Mouse (Mus musculus) erythroblast, adult 5-6 weeks (primary cell): ENCODE results near the gene Tlr2. TPM values are rescaled to one million over a fixed set of nuclear protein-coding genes. Genes with fewer than 3 reads are reported as not detected.
"Not testable (repeated sequence)": the region's sequence is repeated elsewhere in the genome, so short reads cannot be mapped to it uniquely, and the experiment has no call there.

Experiments used
- ATAC-seq: replicated peaks from 2 replicates; pipeline ENCODE4 v1.8.0; 2016; ENCODE audit warnings: moderate number of reproducible peaks, mild to moderate bottlenecking, moderate TSS enrichment, inconsistent platforms; ENCODE audit not compliant: poor library complexity, low FRiP score, severe bottlenecking
- total RNA-seq, 2 experiments: library from RNA; stranded (forward) in 1 of 2; stranded (reverse) in 1 of 2; fragments of 150-400 nt in 1 of 2; fragments of 200-764, 138-1000 nt in 1 of 2; gene quantifications; 2 replicates each; pipeline versions ENCODE4 v1.2.3 to v1.2.4; 2015 to 2017; ENCODE audit warnings: low replicate concordance in 2 of 2

Tlr2 gene
- 1.5 and 5.9 TPM in 2 replicates for total RNA-seq (2015; ENCODE audit: low replicate concordance)
- 4.4 and 5.6 TPM in 2 replicates for total RNA-seq (2017; ENCODE audit: low replicate concordance)

DNA sequence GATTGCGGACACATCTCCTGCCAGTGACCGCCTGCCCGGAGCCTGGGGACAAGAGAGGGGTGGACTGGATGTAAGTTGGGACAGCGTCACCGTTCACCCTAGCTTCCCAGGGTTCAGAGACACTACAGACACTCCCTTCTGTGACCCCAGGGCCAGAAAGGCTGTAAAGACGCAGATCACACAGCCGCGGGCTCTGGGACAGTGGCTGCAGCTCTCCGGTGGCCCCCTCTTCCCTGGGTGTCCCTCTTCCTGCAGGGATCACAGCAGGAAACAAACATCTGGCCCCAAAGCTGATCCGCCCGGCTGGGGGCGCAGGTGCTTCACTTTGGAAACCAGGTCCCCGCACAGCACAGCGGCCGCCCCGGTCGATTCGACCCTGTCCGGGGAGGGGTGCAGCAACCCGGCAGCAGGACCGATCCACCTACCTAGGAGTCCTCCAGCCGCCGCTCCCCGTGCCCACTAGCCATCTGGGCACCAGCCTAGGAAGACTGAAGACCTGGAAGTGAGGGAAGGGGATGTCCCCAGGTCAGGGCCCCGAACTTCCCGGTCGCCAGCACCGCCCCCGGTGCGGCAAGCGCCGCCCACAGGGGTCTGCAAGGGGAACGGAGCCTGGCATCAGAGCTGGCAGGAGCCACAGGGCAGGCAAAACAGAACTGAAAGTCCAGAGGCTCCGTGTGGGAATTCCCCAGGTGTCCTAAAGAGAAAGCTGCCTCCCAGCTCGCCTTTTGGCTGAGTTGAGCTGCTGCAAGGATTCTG is at the start of gene Tlr2:
TSS of gene Tlr2 (minus strand) at position 673 of the 756 bp plus-strand sequence.
- ATAC-seq, result no peak

DNA sequence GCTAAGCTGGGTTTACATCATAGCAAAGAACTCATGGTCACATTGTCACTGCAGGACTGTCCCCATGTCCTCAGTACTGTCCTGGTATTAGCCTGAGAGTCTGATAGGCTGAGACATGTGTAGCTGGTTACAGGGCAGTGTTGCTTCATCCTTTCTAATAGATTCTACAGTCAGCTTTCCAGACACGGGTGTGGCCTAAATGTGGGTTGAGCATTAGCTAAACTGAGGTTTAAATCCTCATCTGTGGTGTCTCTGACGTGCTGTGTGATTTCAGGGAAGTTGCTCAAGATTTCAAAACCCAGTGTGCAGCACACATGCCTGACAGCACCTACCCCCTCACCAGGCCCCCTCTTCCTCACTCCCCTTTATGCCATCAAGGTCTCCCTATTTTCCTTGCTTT is 43.6 kb upstream of the Tlr2 start:
- no peak for ATAC-seq

DNA sequence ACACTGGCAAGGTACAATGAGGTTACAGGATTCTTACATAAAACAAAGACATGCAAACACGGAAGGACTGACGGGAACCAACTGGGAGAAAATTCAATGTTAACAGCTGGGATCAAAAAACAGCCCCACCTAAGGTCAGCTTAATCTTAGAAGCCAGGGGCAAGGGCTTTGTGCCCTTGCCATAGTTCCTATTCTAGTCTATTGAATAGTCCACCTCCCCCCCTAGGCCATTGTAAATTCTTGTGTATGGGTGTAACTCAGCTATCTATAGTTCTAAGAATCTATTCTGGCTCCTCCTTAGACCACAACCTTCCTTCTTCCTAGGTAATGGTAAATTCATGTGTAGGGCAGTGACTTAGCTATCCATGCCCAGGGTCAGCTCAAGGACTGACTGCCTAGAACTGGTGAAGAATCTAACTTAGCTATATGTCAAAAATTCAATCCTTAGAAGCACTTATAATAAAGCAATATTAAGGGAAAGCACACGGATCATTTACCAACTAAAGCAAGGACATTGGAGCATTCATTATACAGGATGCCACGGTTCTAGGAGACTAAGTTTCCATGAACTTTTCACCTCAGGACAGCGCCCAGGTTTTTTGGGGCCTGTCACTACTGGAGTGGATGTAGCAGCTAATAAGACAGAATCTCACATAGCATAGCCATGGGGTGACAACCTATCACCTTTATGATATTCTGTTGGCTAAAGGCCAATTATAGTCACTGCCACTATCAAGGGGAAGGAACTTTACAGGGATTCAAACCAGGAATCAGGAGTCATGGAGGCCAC is 37.9 kb upstream of the Tlr2 start:
- not testable (repeated sequence) for ATAC-seq

DNA sequence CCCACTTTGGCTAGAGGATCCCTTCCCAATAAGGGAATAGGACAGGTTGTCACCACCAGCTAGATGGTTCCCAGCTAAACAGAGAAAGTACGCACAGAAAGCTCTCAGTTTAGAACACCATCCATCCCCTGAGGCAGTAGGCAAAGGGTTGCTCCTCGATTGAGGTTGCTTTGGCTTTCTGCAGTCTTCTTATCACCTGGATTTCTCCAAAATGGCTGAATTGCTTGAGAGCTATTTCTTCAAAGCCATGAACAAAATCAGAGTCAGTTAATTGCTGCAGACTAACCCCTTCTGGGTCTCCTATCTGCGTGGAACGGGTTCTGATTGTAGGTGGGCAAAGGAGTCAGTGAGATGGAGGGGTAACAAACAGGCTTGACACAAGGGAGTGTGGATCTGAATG is 37.2 kb upstream of the Tlr2 start:
- no peak for ATAC-seq

DNA sequence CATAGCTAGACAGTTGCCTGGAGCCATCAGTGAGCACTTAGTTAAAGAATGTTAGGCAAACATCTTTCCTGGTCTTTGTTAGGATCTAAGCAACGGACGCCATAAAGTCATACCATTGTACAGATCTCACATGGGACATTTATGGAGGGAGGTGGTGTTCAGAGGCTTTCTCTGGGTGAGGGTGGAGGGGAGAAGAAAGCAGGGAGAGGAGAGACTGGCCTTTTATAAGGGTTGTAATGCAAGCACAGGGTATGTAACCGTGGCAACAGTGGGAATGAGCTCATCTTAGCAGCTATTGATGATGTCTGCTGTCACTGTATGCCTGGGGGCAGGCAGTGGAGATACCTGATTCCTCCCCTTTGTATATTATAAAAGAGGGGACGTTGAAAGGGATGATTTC is 34.7 kb upstream of the Tlr2 start:
- no peak for ATAC-seq

DNA sequence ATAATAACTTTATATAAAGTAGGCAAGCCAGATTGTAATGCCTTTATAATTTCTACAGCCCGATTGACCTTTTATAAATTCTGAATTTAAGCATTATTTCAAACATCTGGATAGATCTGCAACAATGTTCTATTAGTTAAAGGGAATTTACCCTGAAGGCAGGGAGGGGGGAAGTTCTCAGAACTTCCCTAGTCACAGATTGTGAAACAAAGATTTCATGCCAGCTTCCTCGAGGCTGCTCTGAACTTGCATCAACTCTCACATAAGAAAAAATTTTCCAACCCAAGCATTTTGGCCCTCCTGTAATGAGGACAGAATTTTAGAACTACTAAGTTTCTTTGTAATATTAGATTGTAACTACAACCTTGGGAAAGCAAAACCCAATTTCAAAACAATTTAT is 33.5 kb upstream of the Tlr2 start:
- ATAC-seq, result not testable (repeated sequence)

DNA sequence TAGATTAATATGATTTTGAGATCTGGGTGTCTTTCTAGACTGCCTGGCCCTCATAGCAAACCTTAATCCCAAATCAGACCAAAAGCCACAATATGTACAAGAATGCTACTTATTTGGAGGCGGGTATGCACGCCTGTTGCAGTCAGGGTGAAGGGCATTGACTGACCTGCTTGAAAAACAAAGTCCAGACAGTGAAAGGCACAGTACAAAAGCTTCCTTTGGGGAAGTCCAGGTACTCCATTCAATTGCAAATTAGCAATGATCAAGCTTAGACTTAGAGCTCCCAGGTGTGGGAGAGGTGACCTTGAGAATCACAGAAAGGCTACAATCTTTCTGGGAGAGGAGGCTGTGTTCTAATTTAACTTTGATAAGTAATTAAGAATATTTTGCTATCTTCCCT is 31.3 kb upstream of the Tlr2 start:
- not testable (repeated sequence) for ATAC-seq

DNA sequence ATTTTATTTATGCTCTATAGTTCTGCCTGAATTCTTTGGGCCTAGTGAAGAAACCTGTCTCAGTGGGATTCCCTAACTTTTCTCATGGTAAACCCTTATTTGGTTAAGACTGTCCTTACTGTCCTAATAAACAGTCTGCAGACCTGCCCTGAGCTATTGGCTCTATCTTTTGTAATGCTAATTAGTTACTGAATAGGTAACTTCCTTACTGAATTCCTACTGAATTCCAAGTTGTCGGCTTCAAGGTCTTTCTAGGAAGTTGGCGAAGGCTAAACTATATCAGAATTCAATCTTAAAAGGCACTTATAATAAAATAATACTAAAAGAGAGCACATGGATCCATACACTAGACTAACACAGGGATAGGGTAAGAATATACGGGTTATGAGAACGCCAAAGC is 30.4 kb upstream of the Tlr2 start:
- ATAC-seq, result not testable (repeated sequence)

DNA sequence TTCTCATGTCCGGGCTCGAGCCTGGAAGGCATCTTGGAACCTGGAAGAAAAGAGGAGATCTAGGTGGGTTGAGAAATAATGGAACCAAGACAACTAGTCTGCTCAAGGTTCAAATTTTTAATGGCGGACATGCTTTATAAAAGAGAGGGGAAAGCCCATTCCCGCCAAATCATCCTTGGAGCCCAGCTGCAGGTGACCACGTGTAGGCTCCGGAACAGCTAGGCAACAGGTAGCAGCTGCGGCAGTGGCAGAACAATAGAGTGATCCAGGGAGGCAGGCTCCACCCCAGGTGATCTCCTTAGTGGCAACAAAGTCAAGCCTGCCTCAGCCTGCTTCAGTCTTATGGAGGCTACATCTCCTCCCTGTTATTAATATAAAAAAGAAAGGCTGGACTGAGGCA is 30.0 kb upstream of the Tlr2 start:
- not testable (repeated sequence) for ATAC-seq

DNA sequence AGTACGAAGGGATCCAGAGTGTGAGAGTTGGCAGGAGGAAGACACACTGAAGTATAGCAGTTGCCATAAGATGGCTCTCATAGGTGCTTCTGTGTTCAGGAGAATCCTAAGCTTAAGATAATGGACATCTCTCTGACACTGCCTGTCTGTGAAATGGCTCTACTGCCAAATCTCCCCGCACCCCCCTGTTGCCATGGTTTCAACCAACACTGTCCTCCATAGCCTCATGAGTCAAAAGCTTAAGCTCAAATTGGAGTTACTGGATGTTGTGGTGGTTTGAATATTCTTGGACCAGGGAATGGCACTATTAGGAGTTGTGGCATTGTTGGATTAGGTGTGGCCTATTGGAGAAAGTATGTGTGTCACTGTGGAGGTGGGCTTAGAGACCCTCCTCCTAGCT is 28.2 kb upstream of the Tlr2 start:
- ATAC-seq, result no peak

DNA sequence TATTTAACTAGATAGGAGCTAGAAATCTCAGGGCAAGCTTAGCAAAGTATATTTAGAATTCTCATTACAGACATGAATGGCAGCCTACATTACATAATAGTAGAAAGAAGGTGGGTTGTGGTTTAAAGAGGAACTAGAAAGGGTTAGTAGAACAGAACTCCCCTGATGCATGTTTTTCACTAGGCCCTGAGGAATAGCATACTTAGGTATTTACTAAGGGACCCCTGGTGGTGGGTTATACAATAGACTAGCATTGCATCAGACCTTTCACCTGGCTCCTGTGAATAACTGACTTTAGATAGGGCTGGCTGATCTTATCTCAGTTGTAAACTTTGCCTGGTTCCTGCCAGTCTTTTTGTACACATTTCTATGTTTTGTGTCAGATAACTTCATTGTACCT is 25.5 kb upstream of the Tlr2 start:
- ATAC-seq, result not testable (repeated sequence)

DNA sequence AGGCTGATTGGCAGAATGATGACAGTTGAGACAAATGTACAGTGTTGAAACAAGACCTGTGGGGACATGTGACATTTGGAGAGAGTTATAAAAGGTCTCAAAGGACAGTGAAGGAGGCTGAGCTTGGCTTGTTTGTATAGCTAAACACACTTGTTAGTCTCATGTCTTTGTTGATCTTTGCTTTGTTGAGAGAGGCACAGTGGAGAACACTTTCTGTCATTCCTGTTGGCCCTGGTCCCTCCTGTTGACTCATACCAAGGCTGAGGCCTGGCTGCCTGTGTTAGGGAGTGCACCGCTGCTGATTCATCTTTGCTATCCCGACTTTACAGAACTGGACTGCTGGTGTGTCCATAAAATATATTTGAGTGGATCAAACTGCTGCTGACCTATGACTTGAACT is 23.6 kb upstream of the Tlr2 start:
- ATAC-seq, result no peak

DNA sequence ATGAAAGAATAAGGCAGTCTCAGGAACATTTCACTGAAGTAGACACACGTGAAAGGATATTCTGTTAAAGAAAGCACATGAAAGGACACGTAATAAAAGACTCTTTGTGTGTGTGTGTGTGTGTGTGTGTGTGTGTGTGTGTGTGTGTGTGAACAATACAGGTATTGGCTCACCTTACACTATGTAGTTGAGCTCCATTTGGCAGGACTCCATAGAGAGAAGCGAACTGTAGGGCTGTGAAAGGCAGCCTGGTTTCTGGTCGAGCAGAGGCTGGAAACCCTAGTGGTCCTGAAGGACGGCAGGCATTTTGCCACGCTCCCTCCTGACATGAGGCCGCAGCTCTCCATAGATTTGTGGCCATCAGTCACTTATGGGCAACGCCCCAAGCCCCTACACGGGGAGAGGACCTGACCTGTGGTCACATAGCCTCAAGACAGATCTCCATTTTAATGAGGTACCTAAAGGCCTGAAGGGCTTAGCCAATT is 22.5 kb upstream of the Tlr2 start:
- no peak for ATAC-seq

DNA sequence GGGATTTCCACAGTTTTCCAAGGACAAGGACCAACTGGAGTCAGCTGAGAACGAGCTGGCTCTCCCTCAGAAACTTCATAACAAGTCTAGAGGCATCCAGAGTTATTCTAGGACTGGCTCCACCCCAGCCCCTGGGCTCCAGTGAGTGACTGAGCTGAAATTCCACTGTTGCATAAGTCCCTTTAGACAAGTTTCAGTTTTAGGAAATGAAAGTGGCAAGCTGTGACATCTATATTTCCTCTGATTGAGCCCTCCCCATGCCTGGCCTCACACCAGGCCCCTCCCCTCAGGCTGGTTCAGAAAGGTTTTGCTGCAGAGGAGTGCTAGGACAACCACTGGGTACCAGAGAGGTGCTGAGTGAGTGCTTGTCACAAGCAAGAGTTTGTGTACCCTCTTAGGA is 21.4 kb upstream of the Tlr2 start:
- ATAC-seq, result no peak

DNA sequence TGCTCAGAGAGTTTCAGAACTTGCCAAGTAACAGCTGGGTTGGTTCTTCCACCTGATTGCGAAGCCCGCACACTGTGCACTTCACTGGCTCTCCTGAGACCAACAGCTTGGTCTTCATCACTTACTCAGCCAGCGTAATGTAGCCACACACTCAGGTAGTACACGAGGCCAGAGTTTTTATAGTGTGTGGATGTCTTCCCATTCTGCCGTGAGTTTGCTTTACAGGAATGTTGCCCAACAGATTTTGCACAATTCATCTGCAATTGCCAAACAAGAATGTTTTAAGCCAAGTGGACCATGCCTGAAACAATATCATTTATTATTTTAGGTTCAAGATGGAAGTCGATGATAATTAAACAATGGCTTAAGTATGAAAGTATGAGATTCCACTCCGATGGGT is 18.0 kb upstream of the Tlr2 start:
- ATAC-seq, result no peak

DNA sequence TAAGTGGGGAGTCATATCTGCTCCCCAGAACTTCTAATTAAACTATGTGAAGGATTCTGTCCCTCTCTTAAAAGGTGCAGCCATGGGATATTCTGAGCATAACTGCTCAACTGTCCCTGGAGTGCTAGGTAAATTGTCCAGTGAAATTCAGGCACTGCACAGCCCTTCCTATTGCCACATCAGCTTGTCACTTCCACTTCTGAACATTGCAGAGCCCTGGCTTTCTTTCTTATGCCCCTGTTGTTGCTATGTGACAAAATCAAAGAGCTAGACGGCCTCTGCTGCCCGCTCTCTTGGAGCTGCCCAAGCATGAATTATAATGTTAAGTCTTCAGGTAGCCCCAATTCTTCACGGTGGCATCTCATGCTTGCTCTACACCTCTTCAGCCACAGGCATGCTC is 17.5 kb upstream of the Tlr2 start:
- ATAC-seq, result no peak

DNA sequence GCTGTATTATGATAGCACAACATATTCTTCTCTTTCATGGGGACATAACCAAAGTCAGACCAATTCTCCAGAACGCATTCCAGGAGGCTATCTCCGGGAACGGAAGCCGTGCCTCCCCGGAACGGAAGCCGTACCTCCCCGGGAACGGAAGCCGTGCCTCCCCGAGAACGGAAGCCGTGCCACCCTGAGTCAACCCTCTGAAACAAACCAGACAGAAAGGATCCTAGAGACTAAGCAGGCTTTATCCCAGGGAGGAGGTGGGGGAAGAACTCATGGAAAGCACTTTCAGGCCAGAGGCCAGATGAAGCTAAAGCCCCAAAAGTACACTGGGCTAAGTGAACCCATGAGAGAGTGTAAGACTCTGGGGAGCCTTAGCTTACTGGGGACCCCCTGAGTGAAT is 16.1 kb upstream of the Tlr2 start:
- ATAC-seq, result no peak

DNA sequence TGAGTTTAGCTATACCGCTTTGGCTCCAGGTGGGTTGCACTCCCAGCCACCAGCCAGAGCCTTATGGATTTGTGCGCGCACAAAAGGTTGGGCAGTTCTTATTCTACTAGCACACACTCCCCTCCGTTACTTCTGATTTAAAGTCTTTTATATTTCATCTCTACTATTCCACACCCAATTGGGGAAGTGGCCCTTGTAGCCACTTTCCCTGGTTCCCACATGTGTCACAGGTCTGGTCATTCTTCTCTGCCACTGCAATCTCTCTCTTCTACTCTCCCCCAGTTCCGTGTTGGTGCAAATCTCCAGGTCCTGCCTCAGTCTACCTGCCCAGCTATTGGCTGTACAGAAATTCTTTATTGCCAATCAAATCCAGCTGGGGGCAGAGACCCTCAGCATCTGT is 14.1 kb upstream of the Tlr2 start:
- ATAC-seq, result no peak

DNA sequence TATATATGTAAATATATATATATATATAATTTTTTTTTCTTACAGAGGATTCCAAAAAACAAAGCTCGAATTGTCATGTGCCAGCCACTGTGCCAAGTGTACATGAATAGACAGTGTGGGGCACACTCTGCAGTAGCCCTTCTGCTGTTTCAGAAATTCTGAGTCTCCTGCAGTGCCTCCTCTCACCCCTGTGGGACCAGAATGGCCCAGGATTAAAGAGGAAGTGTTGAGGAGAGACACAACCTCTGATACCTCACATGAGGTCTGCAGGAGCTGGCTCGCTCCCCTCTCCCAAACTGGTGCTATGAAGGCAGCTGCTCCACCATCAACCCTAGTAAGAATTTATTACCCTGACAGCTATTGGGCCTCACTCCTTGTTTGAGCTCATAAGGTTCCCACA is 7.8 kb upstream of the Tlr2 start:
- no peak for ATAC-seq

DNA sequence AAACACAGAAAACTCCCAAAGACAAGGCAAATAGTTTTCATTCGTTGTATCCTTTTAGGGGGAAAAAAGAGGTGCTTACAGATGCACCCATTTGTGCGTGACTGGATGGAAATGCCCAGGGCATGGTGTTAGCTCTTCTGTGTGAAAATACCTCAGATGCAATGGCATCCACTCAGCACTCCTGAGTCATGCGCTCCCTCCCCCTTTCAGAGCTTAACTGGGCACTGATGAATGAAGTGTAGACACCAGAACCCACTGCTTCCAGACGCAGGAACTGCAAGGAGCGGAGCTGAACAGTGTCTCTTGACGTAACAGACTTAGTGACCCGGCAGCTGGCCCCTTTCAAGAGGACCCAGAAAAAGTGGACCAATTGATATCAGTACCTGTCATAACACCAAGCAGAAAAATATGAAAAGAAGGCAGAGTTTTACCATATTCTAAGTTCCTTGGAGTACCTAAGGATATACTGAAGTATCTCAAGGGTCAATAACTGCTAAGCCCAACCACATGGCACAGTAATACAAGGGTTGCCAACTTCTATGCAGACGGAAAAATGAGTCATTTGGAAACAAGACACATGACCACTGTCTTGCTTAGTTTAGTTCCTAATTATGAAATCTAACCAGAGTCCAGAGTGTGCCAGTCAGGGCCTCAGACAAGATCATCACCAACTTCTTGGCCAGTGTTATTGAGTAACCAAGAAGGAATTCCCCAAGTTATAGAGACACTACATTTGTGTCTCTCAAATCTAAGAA is 3.4 kb upstream of the Tlr2 start:
- ATAC-seq, result no peak
